Mouse (Mus musculus) midbrain, embryonic 15.5 days (tissue): Measurements from ENCODE around the gene Pbld2. TPM values are rescaled to one million over a fixed set of nuclear protein-coding genes. Genes with fewer than 3 reads are reported as not detected.
A peak's percentile ranks its signal among the peaks of the same experiment; 100 is the strongest.

Experiments used
- ATAC-seq: fragments of 200-750 bp; cut with Nextera tagmentation; replicated peaks from 2 replicates; pipeline ENCODE4 v1.8.0; 2017; ENCODE audit warnings: moderate TSS enrichment
- H3K27ac ChIP-seq: fragments of 300-500 bp; sonication (generic); 2 replicates; pipeline ENCODE4 v1.5.1; 2015; ENCODE audit warnings: mild to moderate bottlenecking, inconsistent platforms
- H3K27me3 ChIP-seq: fragments of 300-500 bp; sonication (generic); replicated peaks from 2 replicates; pipeline ENCODE4 v1.6.1; 2015; ENCODE audit warnings: inconsistent platforms
- H3K36me3 ChIP-seq: fragments of 300-500 bp; sonication (generic); replicated peaks from 2 replicates; pipeline ENCODE4 v1.6.1; 2015; ENCODE audit warnings: inconsistent platforms
- H3K4me1 ChIP-seq: fragments of 300-500 bp; sonication (generic); 2 replicates; pipeline ENCODE4 v1.6.1; 2015; ENCODE audit warnings: inconsistent platforms
- H3K4me2 ChIP-seq: fragments of 300-500 bp; sonication (generic); 2 replicates; pipeline ENCODE4 v1.6.1; 2015; ENCODE audit warnings: inconsistent platforms, mild to moderate bottlenecking, moderate library complexity
- H3K4me3 ChIP-seq: fragments of 300-500 bp; sonication (generic); 2 replicates; pipeline ENCODE4 v1.5.1; 2015; ENCODE audit warnings: mild to moderate bottlenecking, inconsistent platforms
- H3K9ac ChIP-seq: fragments of 300-500 bp; sonication (generic); 2 replicates; pipeline ENCODE4 v1.6.1; 2015; ENCODE audit warnings: mild to moderate bottlenecking, inconsistent platforms
- H3K9me3 ChIP-seq: fragments of 300-500 bp; sonication (generic); 2 replicates; pipeline ENCODE4 v1.6.1; 2016; ENCODE audit warnings: inconsistent platforms
- WGBS: fragments of 180-500 bp; shearing (Covaris S2); methylation state at CpG from one replicate; pipeline ENCODE4 v1.1.7; 2015; ENCODE audit warnings: mixed read lengths; 5-methylcytosine and 5-hydroxymethylcytosine counted together
- polyA plus RNA-seq: library from polyadenylated mRNA; unstranded; fragments of >200 nt; fragmentation: Nextera tagmentation; extraction: Ambion mirVana; gene quantifications from 2 replicates; pipeline ENCODE4 v1.2.1, GENCODE M21; 2015

The Pbld2 gene
- polyA plus RNA-seq, 1 experiment from 2014 or later, result 1.1 TPM

GRCm38 (mm10) chr10:63026795-63027160, 2.7 kb downstream of the Pbld2 start:
- no peaks in the 10 kb centered on the region for H3K9me3 ChIP-seq
- no peaks in the 10 kb centered on the region for H3K36me3 ChIP-seq
- H3K4me3 ChIP-seq, result no peak overlapping the region
- H3K27ac ChIP-seq, result peak overlapping the region; percentile 100
- ATAC-seq, result no peak
- no peaks in the 10 kb centered on the region for H3K27me3 ChIP-seq
- H3K4me1 ChIP-seq, result peaks cover 34% of the 10 kb centered on the region
- WGBS, result 18% methylated on average over 6 of the region's 6 CpGs
- peak overlapping the region; percentile 13; the same call in 1 of the 2 replicates for H3K9ac ChIP-seq
- peak overlapping the region; percentile 68 for H3K4me2 ChIP-seq

DNA sequence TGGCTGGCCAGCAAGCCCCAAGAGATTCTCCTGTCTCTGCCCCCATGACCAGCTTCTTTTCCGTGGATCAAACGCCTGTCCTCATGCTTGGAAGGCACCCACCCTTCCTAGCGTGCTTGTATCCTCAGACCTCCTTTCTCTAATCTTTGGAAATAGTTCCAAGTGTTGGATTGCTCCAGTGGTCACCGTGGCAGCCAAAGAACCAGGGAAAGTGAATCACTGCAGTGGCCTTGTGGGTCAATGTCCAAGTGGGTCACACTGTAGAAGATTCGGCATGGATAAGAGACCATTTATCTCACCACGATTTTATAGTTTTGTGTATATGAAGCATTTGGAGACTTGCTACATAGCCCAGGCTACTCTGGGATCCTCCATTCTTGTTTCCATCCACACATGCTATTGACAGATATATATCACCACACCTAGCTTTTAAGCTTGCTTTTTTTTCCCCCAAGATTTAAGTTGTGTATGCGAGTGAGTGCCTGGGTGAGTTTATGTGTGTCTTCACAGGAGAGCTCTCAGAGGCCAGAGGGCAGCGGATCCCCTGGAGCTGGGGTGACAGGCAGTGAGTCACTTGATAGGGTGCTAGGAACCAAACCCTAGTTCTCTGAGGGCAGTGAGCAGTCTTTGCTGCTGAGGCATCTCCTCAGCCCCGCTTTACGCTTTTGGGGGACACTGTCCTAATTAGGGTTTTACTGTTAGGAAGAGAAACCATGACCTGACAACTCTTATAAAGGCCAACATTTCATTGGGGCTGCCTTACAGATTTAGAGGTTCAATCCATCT, 3.5 kb downstream of the Pbld2 start:
- Histone ChIP-seq H3K36me3 (no peaks in the 10 kb centered on the region), H3K27me3 (no peaks in the 10 kb centered on the region), H3K9me3 (no peaks in the 10 kb centered on the region), H3K27ac (peak overlapping the region; percentile 100), H3K4me3 (no peak overlapping the region), H3K4me1 (peaks cover 29% of the 10 kb centered on the region), H3K9ac (no peak overlapping the region), H3K4me2 (peak overlapping the region; percentile 68; the same call in 1 of the 2 replicates)
- 84% methylated on average over 10 of the region's 10 CpGs for WGBS
- no peak for ATAC-seq

- 42% methylated on average over 4 of the region's 4 CpGs for WGBS
- H3K9me3 ChIP-seq, result no peaks in the 10 kb centered on the region
- H3K27me3 ChIP-seq, result no peaks in the 10 kb centered on the region
- H3K9ac ChIP-seq, result no peak overlapping the region
- peak overlapping the region; percentile 100 for H3K27ac ChIP-seq
- no peak overlapping the region for H3K4me2 ChIP-seq
- no peak overlapping the region for H3K4me3 ChIP-seq
- no peaks in the 10 kb centered on the region for H3K36me3 ChIP-seq
- ATAC-seq, result no peak
- H3K4me1 ChIP-seq, result peaks cover 29% of the 10 kb centered on the region
Observed at GRCm38 (mm10) chr10:63028396-63028795, 4.3 kb downstream of the Pbld2 start.

DNA sequence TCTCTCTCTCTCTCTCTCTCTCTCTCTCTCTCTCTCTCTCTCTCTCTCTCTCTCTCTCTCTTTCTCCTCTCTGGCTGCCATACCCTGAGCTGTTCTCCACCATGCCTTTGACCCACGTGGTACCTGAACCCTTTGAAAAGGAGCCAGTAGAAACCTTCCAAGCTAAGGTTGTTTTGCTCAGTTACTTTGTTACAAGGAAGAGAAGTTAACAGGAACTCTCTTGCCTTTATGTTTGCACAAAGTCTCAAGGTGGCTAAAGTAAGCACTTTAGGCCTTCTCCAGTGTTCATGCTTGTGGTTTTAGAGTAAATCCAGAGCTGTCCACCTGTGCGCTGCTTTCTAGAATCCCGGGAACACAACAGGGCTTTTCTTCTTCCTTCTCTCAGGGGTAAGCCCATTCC, 8.2 kb downstream of the Pbld2 start:
- no peaks in the 10 kb centered on the region for H3K9me3 ChIP-seq
- 86% methylated on average over 3 of the region's 3 CpGs for WGBS
- H3K27ac ChIP-seq, result no peak overlapping the region
- H3K9ac ChIP-seq, result no peak overlapping the region
- no peak for ATAC-seq
- H3K4me1 ChIP-seq, result peaks cover 7% of the 10 kb centered on the region
- H3K4me2 ChIP-seq, result no peak overlapping the region
- no peak overlapping the region for H3K4me3 ChIP-seq
- no peaks in the 10 kb centered on the region for H3K27me3 ChIP-seq
- no peaks in the 10 kb centered on the region for H3K36me3 ChIP-seq

DNA sequence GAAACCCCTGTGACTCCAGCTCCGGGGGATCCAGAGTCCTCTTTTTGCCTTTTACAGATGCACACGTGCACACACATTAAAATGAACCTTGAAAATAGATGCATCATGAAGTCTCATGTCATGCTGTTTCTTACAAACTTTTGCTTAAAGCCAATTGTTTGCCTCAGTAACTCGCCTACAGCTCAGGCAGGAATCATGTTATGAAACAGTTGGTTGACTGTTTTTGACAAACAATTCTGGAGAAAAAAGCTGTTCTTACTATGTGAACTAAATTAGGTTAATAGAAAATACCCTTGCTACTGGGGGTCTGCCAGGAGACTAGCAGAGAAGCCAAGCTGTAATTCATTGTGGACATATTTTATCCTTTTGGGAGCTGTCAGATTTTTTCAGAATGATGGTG, 8.8 kb downstream of the Pbld2 start:
- Histone ChIP-seq H3K4me2 (no peak overlapping the region), H3K27ac (no peak overlapping the region), H3K36me3 (no peaks in the 10 kb centered on the region), H3K4me3 (no peak overlapping the region), H3K9ac (no peak overlapping the region), H3K9me3 (no peaks in the 10 kb centered on the region), H3K27me3 (no peaks in the 10 kb centered on the region), H3K4me1 (0 out of 2 replicates have a peak, but pooled peaks cover 6% of the 10 kb centered on the region)
- WGBS, result 66% methylated on average over 3 of the region's 3 CpGs
- no peak for ATAC-seq

- Histone ChIP-seq H3K4me1 (no peaks in the 10 kb centered on the region), H3K27me3 (no peaks in the 10 kb centered on the region), H3K4me3 (no peak overlapping the region), H3K9me3 (no peaks in the 10 kb centered on the region), H3K9ac (no peak overlapping the region), H3K4me2 (no peak overlapping the region), H3K36me3 (no peaks in the 10 kb centered on the region), H3K27ac (no peak overlapping the region)
- 78% methylated on average over 14 of the region's 14 CpGs for WGBS
- no peak for ATAC-seq
Observed at GRCm38 (mm10) chr10:63038571-63039320, 14.6 kb downstream of the Pbld2 start.

- no peak overlapping the region for H3K27ac ChIP-seq
- H3K36me3 ChIP-seq, result no peaks in the 10 kb centered on the region
- H3K27me3 ChIP-seq, result no peaks in the 10 kb centered on the region
- ATAC-seq, result no peak
- no peak overlapping the region for H3K9ac ChIP-seq
- 69% methylated on average over 5 of the region's 5 CpGs for WGBS
- no peaks in the 10 kb centered on the region for H3K9me3 ChIP-seq
- no peak overlapping the region for H3K4me2 ChIP-seq
- H3K4me1 ChIP-seq, result no peaks in the 10 kb centered on the region
- H3K4me3 ChIP-seq, result no peak overlapping the region
Observed at GRCm38 (mm10) chr10:63039867-63040628, 15.9 kb downstream of the Pbld2 start.

GRCm38 (mm10) chr10:63043154-63043553, 19.0 kb downstream of the Pbld2 start:
- Histone ChIP-seq H3K27me3 (no peaks in the 10 kb centered on the region), H3K4me2 (no peak overlapping the region), H3K27ac (no peak overlapping the region), H3K4me1 (no peaks in the 10 kb centered on the region), H3K9me3 (no peaks in the 10 kb centered on the region), H3K36me3 (no peaks in the 10 kb centered on the region), H3K9ac (no peak overlapping the region), H3K4me3 (no peak overlapping the region)
- ATAC-seq, result no peak
- WGBS, result 79% methylated on average over 3 of the region's 3 CpGs

- WGBS, result 90% methylated on average over 8 of the region's 8 CpGs
Observed at GRCm38 (mm10) chr10:63047751-63048150, 23.6 kb downstream of the Pbld2 start.

GRCm38 (mm10) chr10:63049106-63049505, 25.0 kb downstream of the Pbld2 start:
- ATAC-seq, result no peak
- no peaks in the 10 kb centered on the region for H3K27me3 ChIP-seq
- 94% methylated on average over 2 of the region's 2 CpGs for WGBS
- no peaks in the 10 kb centered on the region for H3K4me1 ChIP-seq
- no peaks in the 10 kb centered on the region for H3K36me3 ChIP-seq
- no peak overlapping the region for H3K27ac ChIP-seq
- no peak overlapping the region for H3K9ac ChIP-seq
- no peaks in the 10 kb centered on the region for H3K9me3 ChIP-seq
- H3K4me3 ChIP-seq, result no peak overlapping the region
- no peak overlapping the region for H3K4me2 ChIP-seq

More at GRCm38 (mm10) chr10:63047751-63048150, 23.6 kb downstream of the Pbld2 start:
- Histone ChIP-seq H3K36me3 (no peaks in the 10 kb centered on the region), H3K4me3 (no peak overlapping the region), H3K9ac (no peak overlapping the region), H3K9me3 (no peaks in the 10 kb centered on the region), H3K4me2 (no peak overlapping the region), H3K4me1 (no peaks in the 10 kb centered on the region), H3K27ac (no peak overlapping the region), H3K27me3 (no peaks in the 10 kb centered on the region)
- no peak for ATAC-seq

DNA sequence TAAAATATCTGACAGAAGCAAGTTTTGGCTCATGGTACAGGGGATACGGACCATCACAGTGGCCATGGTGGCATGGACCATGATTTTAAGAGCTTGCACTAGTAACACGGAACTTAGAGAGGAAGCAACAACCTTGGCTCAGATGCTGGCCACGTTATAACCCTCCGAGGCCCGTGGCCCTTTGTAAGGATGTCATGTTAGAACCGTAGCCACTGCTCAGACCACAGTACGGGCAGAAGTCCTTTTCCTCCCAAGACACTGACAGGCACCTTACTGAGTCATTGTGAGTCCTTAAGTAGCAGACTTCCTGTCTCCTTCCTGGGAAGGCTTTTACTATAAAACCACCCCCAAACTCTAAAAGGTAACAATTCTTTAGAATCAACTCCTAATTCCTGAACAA, 27.2 kb downstream of the Pbld2 start:
- Histone ChIP-seq H3K4me1 (no peaks in the 10 kb centered on the region), H3K36me3 (no peaks in the 10 kb centered on the region), H3K4me3 (no peak overlapping the region), H3K27ac (no peak overlapping the region), H3K9ac (no peak overlapping the region), H3K9me3 (no peaks in the 10 kb centered on the region), H3K27me3 (no peaks in the 10 kb centered on the region), H3K4me2 (no peak overlapping the region)
- 65% methylated on average over 7 of the region's 7 CpGs for WGBS
- no peak for ATAC-seq

GRCm38 (mm10) chr10:63052011-63052410, 27.9 kb downstream of the Pbld2 start:
- H3K4me3 ChIP-seq, result no peak overlapping the region
- no peak overlapping the region for H3K9ac ChIP-seq
- no peaks in the 10 kb centered on the region for H3K9me3 ChIP-seq
- no peak overlapping the region for H3K4me2 ChIP-seq
- no peaks in the 10 kb centered on the region for H3K36me3 ChIP-seq
- no peaks in the 10 kb centered on the region for H3K4me1 ChIP-seq
- ATAC-seq, result no peak
- no peaks in the 10 kb centered on the region for H3K27me3 ChIP-seq
- 87% methylated on average over 6 of the region's 6 CpGs for WGBS
- no peak overlapping the region for H3K27ac ChIP-seq
